11 mouse cellular contexts compared by ENCODE assay signal in the genomic region with DNA sequence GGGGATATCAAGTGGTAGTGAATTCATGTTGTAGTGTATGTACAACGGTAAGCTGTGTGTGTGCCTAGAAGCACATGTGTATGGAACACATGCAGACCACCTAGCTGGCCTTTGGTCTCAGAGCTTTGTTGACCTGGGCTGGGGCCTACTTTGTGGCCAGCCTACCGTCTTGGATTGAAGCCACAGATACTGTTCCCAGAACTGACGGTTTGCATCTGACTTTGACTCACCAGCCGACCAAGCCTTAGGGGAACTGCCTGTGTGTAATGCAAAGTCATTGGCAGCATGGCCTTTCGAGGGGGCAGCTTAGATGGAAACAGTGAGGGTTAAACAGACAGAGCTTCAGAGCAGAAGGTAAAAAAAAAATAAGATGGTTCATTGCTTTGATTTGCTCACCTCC.
DNase-seq lines count a peak whose midpoint lies in the region; ATAC-seq and TF ChIP-seq lines count a peak whose summit lies in the region.
"Had no signal": no experiment of that assay in that cellular context is flagged by ENCODE, and none has a peak within 500 bp of the region (broad histone marks: within the 10 kb centered on the region; RNA-seq: fewer than 3 reads in every experiment).

No protein-coding gene starts in this region.

- H3K9ac ChIP-seq in kidney, embryonic 15.5 days = no peak overlapping the region
- peak overlapping the region; percentile 51; the same call in 1 of the 2 replicates for H3K9ac ChIP-seq in CH12.LX (ENCODE audit: insufficient read depth, low read depth)
- H3K9ac ChIP-seq: forebrain, embryonic 13.5 days; hindbrain, embryonic 15.5 days had no signal

- dilution Hi-C loops in CH12.LX (cut with MboI; ENCODE audit: extremely low pct_ligation_motif_present, extremely low pct_unique_long_range_greater_than_20kb, low sequenced_read_pairs) = no loop called here

- no peaks in the 10 kb centered on the region for H3K9me3 ChIP-seq in kidney, embryonic 15.5 days (replicated peaks)
- no peaks in the 10 kb centered on the region for H3K9me3 ChIP-seq in CH12.LX (replicated peaks; ENCODE audit: low read length)
- H3K9me3 ChIP-seq: forebrain, embryonic 13.5 days; hindbrain, embryonic 15.5 days had no signal

- in situ Hi-C loops in CH12.LX (cut with MboI; ENCODE audit: low pct_ligation_motif_present, low pct_unique_long_range_greater_than_20kb, low sequenced_read_pairs) (no loop called here), Patski (cut with MboI; ENCODE audit: low pct_unique_long_range_greater_than_20kb) (no loop called here)

- H3K79me2 ChIP-seq in CH12.LX (replicated peaks; ENCODE audit: control insufficient read depth, extremely low read depth, insufficient read depth, poor library complexity, severe bottlenecking) = peaks cover 7% of the 10 kb centered on the region; the same call in 1 of the 2 replicates

- peaks cover 93% of the 10 kb centered on the region for H3K4me1 ChIP-seq in kidney, embryonic 15.5 days
- H3K4me1 ChIP-seq in CH12.LX (ENCODE audit: control insufficient read depth in 1 of 2, insufficient read depth in 2 of 2) = peaks cover 25 to 68% of the 10 kb centered on the region in 2 experiments
- H3K4me1 ChIP-seq: forebrain, embryonic 13.5 days had no signal

- no peak for DNase-seq in kidney, postnatal 25 days
- DNase-seq in CH12.LX (ENCODE audit: extremely low read depth) (peak; percentile 75), Patski (ENCODE audit: low read depth, low spot score) (no peak)
- peak; percentile 65 for DNase-seq in induced T-regulatory cell, adult 2 months (ENCODE audit: low read depth)
- no peak for DNase-seq in yolk sac, embryonic 10.5 days (ENCODE audit: low spot score)
- DNase-seq in spleen, postnatal 4 days (ENCODE audit: low spot score in 2 of 2) = no peak
- DNase-seq: cerebellum, adult 9-11 months; right cerebral cortex, postnatal 25 days had no signal

- no peak overlapping the region for H3K4me3 ChIP-seq in kidney, embryonic 15.5 days (replicated peaks)
- no peak overlapping the region for H3K4me3 ChIP-seq in CH12.LX (replicated peaks in 1 of 3; ENCODE audit: low read depth in 2 of 3, low read length in 2 of 3, poor library complexity in 1 of 3)
- H3K4me3 ChIP-seq: forebrain, embryonic 13.5 days; hindbrain, embryonic 15.5 days had no signal

- no peak; the same call in none of the 2 replicates for TF ChIP-seq RAD21 in CH12.LX (IDR thresholded peaks at IDR 0.05; ENCODE audit: low read depth, low read length)

- CTCF ChIA-PET in Patski (lab: Charles Lee) = interaction anchor here (0.9 to 2.3 kb wide), 10 partner anchors 8 to 140 kb away, joined by 3 to 9 read pairs (median 4); no protein-coding TSS in a partner anchor

- H3K27me3 ChIP-seq in kidney, embryonic 15.5 days = no peaks in the 10 kb centered on the region
- H3K27me3 ChIP-seq in CH12.LX (replicated peaks) (no peaks in the 10 kb centered on the region), Patski (no peaks in the 10 kb centered on the region)
- H3K27me3 ChIP-seq: forebrain, embryonic 13.5 days; hindbrain, embryonic 15.5 days had no signal

- no peak for ATAC-seq in kidney, embryonic 15.5 days (replicated peaks; ENCODE audit: low FRiP score)
- ATAC-seq in Patski = peak; percentile 12
- ATAC-seq: forebrain, embryonic 13.5 days had no signal

- H3K36me3 ChIP-seq in kidney, embryonic 15.5 days = peaks cover 18% of the 10 kb centered on the region
- peaks cover 5 to 46% of the 10 kb centered on the region in 2 experiments for H3K36me3 ChIP-seq in CH12.LX (replicated peaks in 1 of 2; ENCODE audit: control insufficient read depth in 1 of 2, insufficient read depth in 1 of 2, low read length in 1 of 2)
- H3K36me3 ChIP-seq: hindbrain, embryonic 15.5 days had no signal

- POLR2A ChIA-PET in Patski (lab: Charles Lee) = interaction anchor here (0.6 to 2.4 kb wide), 9 partner anchors 8 to 363 kb away, joined by 3 to 11 read pairs (median 4); no protein-coding TSS in a partner anchor

- TF ChIP-seq EP300 in CH12.LX (IDR thresholded peaks at IDR 0.05; ENCODE audit: low read length) = peak; percentile 71; the same call in 1 of the 2 replicates

- no peak overlapping the region for H3K4me2 ChIP-seq in kidney, embryonic 15.5 days
- H3K4me2 ChIP-seq in CH12.LX (ENCODE audit: insufficient read depth, low read depth, poor library complexity, severe bottlenecking) = peak overlapping the region; percentile 17
- H3K4me2 ChIP-seq: forebrain, embryonic 13.5 days; hindbrain, embryonic 15.5 days had no signal

- no peak for TF ChIP-seq CTCF in CH12.LX (conservative IDR thresholded peaks at IDR 0.05 in 1 of 2, IDR thresholded peaks at IDR 0.05 in 1 of 2; ENCODE audit: low read depth in 2 of 2, low read length in 2 of 2)
- no peak for TF ChIP-seq CTCF in Patski (IDR thresholded peaks at IDR 0.05)

- TF ChIP-seq POLR2A in CH12.LX (IDR thresholded peaks at IDR 0.05; ENCODE audit: low read depth, low read length) = no peak

- H3K27ac ChIP-seq in kidney, embryonic 15.5 days = peak overlapping the region; percentile 68
- peak overlapping the region; percentile 74 for H3K27ac ChIP-seq in CH12.LX (ENCODE audit: insufficient read depth, low read depth)
- H3K27ac ChIP-seq: forebrain, embryonic 13.5 days; hindbrain, embryonic 15.5 days had no signal

- 55% methylated on average over 5 of the region's 5 CpGs for WGBS in kidney, embryonic 15.5 days

TF ChIP-seq in CH12.LX, 34 proteins besides CTCF, POLR2A, EP300 and RAD21:
- TF ChIP-seq ZC3H11A (IDR thresholded peaks at IDR 0.05; ENCODE audit: low read depth, low read length) (no peak), JUN (IDR thresholded peaks at IDR 0.05; ENCODE audit: insufficient read depth, low read depth, low read length) (no peak), PAX5 (IDR thresholded peaks at IDR 0.05; ENCODE audit: low read length) (no peak), MXI1 (IDR thresholded peaks at IDR 0.05; ENCODE audit: low read depth, low read length) (peak; percentile 51; the same call in 1 of the 2 replicates), MAZ (IDR thresholded peaks at IDR 0.05; ENCODE audit: low read depth, low read length) (no peak), NELFE (IDR thresholded peaks at IDR 0.05; ENCODE audit: low read depth, low read length) (no peak), USF2 (conservative IDR thresholded peaks at IDR 0.05; ENCODE audit: low read depth, low read length) (no peak), MYC (IDR thresholded peaks at IDR 0.05; ENCODE audit: low read depth, low read length) (0 out of 2 replicates have a peak, but pooled peaks have one; percentile 33), NRF1 (IDR thresholded peaks at IDR 0.05; ENCODE audit: low read depth, low read length) (no peak), ETS1 (conservative IDR thresholded peaks at IDR 0.05; ENCODE audit: low read depth, low read length) (peak; percentile 64), IRF4 (IDR thresholded peaks at IDR 0.05; ENCODE audit: low read depth, low read length) (peak; percentile 83), UBTF (IDR thresholded peaks at IDR 0.05; ENCODE audit: low read depth, low read length) (no peak), ELF1 (IDR thresholded peaks at IDR 0.05; ENCODE audit: low read depth, low read length) (no peak), TCF12 (IDR thresholded peaks at IDR 0.05; ENCODE audit: low read depth, low read length) (peak; percentile 38; the same call in 1 of the 2 replicates), MAX (IDR thresholded peaks at IDR 0.05; ENCODE audit: low read length) (peak; percentile 49; the same call in 1 of the 2 replicates), HCFC1 (IDR thresholded peaks at IDR 0.05; ENCODE audit: low read depth, low read length) (no peak), POLR2AphosphoS2 (IDR thresholded peaks at IDR 0.05; ENCODE audit: low read depth, low read length) (no peak), KAT2A (IDR thresholded peaks at IDR 0.05; ENCODE audit: insufficient replicate concordance, low read length) (no peak), SIN3A (IDR thresholded peaks at IDR 0.05; ENCODE audit: low read length) (peak; percentile 74), GABPA (IDR thresholded peaks at IDR 0.05; ENCODE audit: insufficient replicate concordance, low read depth, low read length) (no peak), USF1 (IDR thresholded peaks at IDR 0.05; ENCODE audit: low read depth, low read length) (no peak), MAFK (IDR thresholded peaks at IDR 0.05; ENCODE audit: insufficient replicate concordance, low read length) (peak; percentile 54; the same call in 1 of the 2 replicates), SMC3 (IDR thresholded peaks at IDR 0.05; ENCODE audit: low read depth, low read length) (0 out of 2 replicates have a peak, but pooled peaks have one; percentile 13), MEF2A (IDR thresholded peaks at IDR 0.05; ENCODE audit: borderline replicate concordance, low read depth, low read length) (peak; percentile 45; the same call in 1 of the 2 replicates), ZKSCAN1 (IDR thresholded peaks at IDR 0.05; ENCODE audit: borderline replicate concordance, low read depth, low read length) (no peak), JUND (conservative IDR thresholded peaks at IDR 0.05; ENCODE audit: low read depth, low read length) (0 out of 2 replicates have a peak, but pooled peaks have one; percentile 14), E2F4 (IDR thresholded peaks at IDR 0.05; ENCODE audit: insufficient replicate concordance, low read depth, low read length) (no peak), CHD2 (IDR thresholded peaks at IDR 0.05; ENCODE audit: low read length) (no peak), ZMIZ1 (IDR thresholded peaks at IDR 0.05; ENCODE audit: low read depth, low read length) (no peak), CHD1 (IDR thresholded peaks at IDR 0.05; ENCODE audit: low read depth, low read length) (no peak; the same call in 1 of the 2 replicates), TBP (conservative IDR thresholded peaks at IDR 0.05; ENCODE audit: low read depth, low read length) (0 out of 2 replicates have a peak, but pooled peaks have one; percentile 17), RCOR1 (conservative IDR thresholded peaks at IDR 0.05; ENCODE audit: low read depth, low read length) (no peak), ZNF384 (IDR thresholded peaks at IDR 0.05; ENCODE audit: low read depth, low read length) (peak; percentile 52), BHLHE40 (IDR thresholded peaks at IDR 0.05; ENCODE audit: low read depth, low read length) (peak; percentile 40; the same call in 1 of the 2 replicates)

Comparison
In these comparisons a context has a peak if more than half of its experiments do, and no peak if none do; other contexts are left out.
1. DNase-seq: peak in CH12.LX (single experiment) and induced T-regulatory cell, adult 2 months (single experiment); none in kidney, postnatal 25 days (0 of 2), Patski (single experiment), yolk sac, embryonic 10.5 days (single experiment) and spleen, postnatal 4 days (0 of 2).